Mouse (Mus musculus) heart, adult 18-20 months (tissue): ENCODE results near the gene E2f3. TPM values are rescaled to one million over a fixed set of nuclear protein-coding genes. Genes with fewer than 3 reads are reported as not detected.
A peak's percentile ranks its signal among the peaks of the same experiment; 100 is the strongest.

Experiments
- DNase-seq, 2 experiments: peaks; one replicate each; pipeline ENCODE4 v3.0.0; 2021 to 2022; ENCODE audit warnings: mixed read lengths in 1 of 2
- total RNA-seq, 2 experiments: library from RNA; stranded (reverse); gene quantifications; 2 replicates each; pipeline ENCODE4 v1.2.3; 2021

The E2f3 gene
- total RNA-seq, 2 experiments from 2014 or later: 5.5 to 7.2 TPM

GRCm38 (mm10) chr13:29979140-29979564, 6.7 kb downstream of the E2f3 start:
- peak in 1 of 2 experiments; percentile 8 for DNase-seq

- peak in 1 of 2 experiments; percentile 7 for DNase-seq
Observed at GRCm38 (mm10) chr13:29977358-29977757, 8.5 kb downstream of the E2f3 start.

- DNase-seq: no peak
Observed at GRCm38 (mm10) chr13:29974066-29974465, 11.8 kb downstream of the E2f3 start.

DNA sequence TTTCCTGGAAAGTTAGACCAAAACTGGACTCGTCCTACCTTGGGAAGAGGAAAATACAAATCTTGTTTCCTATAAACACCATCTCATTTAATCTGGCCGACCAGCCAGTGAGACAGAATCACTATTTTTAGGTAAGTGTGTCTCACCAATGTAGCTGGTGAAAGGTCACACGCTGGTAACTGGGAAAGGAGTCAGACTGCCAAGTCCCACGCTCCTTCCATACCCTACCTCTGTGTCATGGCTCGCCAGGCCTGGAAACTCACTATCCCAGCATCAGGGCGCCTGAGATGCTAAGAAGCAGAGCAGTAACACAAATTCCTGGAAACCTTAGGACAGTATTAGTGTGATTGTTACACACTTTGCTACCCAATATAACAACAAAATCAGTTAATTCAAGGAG, 12.3 kb downstream of the E2f3 start:
- DNase-seq: no peak

DNA sequence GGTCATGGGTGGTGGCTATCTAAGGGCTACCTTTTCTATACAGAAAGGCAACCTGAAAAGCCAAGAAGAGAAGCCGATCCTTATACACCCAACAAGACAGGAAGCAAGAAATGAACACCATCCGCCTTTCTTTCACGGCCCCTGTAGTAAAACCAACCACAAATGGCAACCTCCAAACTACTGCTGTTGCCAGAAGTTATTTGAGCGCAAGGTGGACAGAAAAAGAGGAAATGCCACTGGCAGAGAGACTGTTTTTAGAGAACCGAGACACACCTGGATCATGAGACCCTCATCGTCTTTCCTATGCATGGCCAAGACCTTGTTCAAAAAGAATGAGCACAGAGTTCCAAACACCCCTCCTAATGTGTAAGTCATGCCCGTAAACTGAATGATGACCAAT, 15.5 kb downstream of the E2f3 start:
- DNase-seq: no peak

DNA sequence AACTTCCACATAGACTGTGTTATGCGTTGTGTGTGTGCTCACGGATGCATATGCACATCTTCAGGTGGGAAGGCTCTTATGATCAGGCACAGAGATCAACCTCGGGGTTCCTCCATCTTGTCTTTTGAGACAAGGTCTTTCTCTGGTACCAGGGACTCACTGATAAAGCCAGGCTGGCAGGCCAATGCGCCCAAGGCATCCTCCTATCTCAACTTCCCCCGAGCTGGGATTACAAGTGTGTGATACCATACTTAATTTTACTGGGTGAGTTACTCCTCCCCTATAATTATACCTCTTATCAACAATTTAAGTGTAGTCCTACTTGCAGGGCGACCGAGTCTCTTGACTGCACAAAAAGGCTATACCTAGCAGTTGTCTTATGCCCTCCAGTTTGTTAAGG, 17.2 kb downstream of the E2f3 start:
- no peak for DNase-seq

GRCm38 (mm10) chr13:29967367-29967766, 18.5 kb downstream of the E2f3 start:
- no peak for DNase-seq

GRCm38 (mm10) chr13:29966966-29967365, 18.9 kb downstream of the E2f3 start:
- DNase-seq: no peak

DNA sequence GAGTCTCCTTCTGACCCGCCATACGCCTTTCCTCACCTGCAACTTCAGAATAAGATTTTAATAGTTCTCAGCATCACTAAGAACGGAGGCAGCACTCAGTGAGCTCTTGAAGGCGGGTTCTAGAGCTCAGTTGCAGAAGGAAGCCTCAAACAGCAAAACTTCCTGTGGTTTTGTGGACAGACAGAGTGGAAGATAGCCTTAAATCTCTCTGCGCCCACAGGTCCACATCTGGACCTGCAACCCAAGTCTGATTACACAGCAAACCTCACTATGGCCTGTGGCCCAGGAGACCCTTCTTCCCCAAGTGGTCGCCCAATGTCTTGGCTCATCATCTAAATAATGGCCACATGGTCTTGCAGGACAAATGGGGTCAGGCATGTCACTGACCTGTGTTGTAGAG, 21.8 kb downstream of the E2f3 start:
- DNase-seq: no peak

GRCm38 (mm10) chr13:29960416-29960815, 25.4 kb downstream of the E2f3 start:
- no peak for DNase-seq

- DNase-seq: peak; percentile 61 to 80
Observed at GRCm38 (mm10) chr13:29957731-29958254, 28.1 kb downstream of the E2f3 start.

DNA sequence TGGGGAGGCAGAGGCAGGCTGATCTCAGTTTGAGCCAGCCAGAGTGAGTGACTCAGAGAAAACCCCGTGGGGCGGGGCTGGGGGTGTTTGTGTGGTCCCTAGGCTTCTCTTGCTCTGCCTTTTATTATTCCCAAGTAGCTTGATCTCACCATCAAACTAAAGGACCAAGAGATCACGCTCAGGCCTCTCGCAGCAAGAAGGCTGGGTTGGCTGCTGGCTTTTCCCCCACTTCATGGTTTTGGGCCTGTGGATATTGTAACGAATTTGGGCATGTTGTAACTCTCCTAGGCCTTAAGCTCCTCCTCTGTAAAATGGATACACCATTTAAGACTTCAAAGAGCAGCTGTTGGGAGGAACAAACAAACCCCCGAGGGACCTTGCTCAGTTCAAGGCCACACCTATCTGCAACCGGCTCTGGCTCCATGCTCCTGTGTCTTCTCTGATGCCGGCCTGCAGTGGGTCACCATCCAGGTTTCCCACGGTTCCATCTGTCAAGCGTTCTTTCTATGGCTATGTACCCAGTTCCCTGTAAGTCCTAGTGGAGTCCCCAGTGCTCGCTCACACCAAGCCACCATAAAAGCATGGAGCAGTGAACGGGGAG, 28.9 kb downstream of the E2f3 start:
- DNase-seq: peak; percentile 14 to 15

- no peak for DNase-seq
Observed at GRCm38 (mm10) chr13:29955296-29955695, 30.6 kb downstream of the E2f3 start.

DNA sequence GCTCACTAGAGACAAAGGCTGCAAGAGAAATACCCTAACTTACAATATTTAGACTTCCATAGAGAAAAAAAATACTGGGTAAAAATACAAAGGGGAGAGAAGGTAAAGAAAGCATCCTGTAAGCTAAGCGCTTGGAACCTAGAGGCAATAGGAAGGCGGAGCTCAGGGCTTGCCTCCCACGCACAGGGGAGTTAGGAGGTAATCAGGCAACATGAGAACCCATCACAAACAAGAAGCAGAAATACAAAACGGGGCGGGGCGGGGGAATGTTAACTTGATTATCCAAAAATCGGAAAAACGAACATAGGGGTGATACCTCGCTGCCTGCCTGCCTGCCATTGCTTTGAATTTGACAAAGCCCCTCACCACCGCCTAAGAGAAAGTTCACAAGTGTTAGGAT, 31.1 kb downstream of the E2f3 start:
- DNase-seq: no peak

DNA sequence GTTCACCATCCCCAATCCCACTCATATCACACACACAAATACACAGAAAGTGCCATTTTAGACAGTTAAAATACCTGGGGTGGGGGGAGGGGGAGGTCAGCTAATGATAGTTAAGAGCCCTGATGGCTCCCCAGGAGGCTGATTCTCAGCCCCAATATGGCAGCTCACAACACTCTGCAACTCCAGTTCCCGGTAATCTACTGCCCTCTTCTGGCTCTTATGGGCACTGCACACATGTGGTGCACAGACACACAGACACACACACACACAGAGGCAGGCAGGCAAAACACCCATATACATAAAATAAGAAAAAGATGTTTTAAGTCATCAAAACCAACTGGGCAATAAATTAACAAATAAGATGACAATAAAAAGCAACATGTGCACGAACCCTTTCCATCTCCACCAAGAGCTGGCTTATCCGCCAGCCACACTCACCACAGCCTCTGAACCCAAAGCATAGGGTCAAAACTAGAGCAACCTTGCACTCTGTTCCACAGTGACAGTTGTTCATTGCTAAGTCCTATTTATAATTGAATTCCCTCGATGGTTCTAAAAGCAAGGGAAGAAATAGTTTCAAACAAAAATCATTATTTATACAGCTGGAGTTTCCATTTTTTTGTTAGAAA, 32.3 kb downstream of the E2f3 start:
- peak in 1 of 2 experiments; percentile 39 for DNase-seq

GRCm38 (mm10) chr13:29946045-29946444, 39.8 kb downstream of the E2f3 start:
- no peak for DNase-seq

DNA sequence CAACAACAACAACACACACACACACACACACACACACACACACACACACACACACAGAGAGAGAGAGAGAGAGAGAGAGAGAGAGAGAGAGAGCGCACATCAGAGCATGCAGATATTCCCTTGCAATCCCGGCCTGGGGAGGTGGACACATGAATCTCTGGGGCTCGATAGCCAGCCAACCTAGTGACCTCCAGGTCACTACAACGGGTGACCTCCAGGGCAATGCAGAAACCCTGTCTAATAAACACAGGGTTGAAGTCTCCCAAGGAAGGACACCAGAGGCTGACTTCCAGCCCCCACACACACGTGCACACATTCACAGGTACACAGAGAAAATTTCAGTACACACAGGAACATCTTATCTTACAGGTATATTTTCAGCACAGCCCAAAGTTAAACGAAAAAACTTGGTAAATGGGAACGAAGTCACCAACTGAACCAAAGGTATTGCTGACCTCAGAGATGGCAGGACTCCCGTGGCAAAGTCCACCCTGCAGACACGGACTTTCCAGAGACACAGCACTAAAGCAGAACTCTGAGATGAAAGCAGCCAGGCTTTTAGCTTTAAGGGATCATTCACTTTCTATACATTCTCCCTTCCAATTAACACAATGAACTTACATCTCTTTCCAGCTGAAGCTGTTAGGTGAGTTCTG, 40.8 kb downstream of the E2f3 start:
- no peak for DNase-seq

- DNase-seq: no peak
Observed at GRCm38 (mm10) chr13:29944493-29944892, 41.4 kb downstream of the E2f3 start.

DNA sequence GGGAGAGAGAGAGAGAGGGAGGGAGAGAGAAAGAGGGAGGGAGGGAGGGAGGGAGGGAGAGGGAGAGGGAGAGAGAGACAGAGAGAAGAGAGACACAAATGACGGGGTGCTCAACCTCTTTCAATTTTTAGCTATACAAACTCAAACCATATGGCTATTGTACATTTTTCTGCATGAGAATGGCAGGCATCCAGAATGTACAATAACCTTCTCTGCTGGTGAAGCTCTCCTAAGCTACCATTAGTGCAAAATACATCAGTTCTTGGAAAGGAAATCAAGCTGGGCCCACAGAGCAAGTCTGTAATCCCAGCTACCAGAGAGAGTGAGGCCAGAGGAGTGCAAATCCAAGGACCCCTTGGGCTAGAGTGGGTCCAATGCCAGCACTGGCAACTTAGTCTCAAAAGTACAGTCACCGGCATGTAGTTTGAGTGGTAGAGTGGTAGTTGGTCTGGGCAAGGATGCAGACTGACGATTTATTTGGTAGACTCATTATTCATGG, 42.3 kb downstream of the E2f3 start:
- DNase-seq: no peak

DNA sequence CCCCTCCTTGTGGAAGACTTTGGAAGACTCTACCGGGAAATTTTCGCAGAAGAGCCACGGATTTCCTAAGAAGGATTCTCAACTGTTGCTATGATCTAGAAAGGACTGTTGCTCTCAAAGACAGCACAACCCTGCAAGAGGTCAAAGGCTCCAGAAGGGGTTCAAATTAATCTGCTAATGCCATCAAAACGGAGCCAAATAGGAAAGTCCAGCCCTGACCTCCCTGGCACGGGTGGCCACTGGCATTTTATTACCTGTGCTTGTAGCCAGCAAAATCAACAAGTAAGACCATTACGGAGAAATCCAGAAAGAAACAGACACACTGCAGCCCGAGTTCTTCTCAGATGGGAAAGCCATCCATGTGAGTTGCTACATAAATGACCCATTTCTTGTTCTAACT, 45.8 kb downstream of the E2f3 start:
- DNase-seq: no peak

DNA sequence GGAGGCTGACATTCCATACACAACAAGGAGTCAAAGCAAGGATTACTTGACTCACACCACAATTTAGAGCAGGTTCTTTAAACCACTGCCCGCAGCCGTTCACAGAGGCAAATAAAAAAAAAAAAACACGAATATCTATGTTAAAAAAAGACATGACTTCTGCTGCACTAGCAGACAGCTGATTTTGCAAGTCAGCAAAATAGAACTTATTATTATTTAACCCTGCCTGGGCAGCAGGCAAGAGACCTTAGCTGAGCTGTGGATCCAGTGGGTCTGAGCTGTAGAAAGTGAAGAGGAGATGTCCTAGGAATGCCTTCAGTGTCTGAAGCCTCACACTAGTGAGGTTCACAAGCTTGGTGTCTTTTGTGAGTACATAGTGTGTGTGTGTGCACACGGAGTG, 46.5 kb downstream of the E2f3 start:
- no peak for DNase-seq

GRCm38 (mm10) chr13:29938776-29939175, 47.1 kb downstream of the E2f3 start:
- no peak for DNase-seq

DNA sequence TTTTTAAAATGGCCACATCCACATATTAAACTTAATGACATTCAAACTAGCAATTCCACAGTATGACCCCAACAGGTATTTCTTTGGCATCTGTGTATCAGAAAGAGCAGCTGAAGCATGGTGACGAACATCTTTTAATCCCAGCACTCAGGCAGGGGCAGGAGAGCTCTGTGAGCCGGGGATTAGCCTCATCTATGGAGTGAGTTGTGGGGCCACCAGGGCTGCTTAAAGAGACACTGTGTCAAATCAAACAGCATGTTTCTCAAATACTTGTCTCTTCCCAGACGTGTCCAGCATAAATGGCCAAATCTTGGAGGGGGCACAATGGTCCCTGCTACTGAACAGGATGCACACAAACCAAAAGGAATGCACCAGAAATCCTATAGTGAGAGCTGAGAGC, 59.7 kb downstream of the E2f3 start:
- no peak for DNase-seq
